Mouse (Mus musculus) cerebellum, postnatal 4 days (tissue): Measurements from ENCODE around the gene Lgals7.

Experiments
- DNase-seq, 2 experiments: peaks; one replicate each; pipeline ENCODE4 v3.0.0; 2022; ENCODE audit warnings: low spot score in 2 of 2, mixed read lengths in 1 of 2

The Lgals7 gene

GRCm38 (mm10) chr7:28863540-28863939, at the start of gene Lgals7:
Gene Lgals7, plus strand, starts transcription at chr7:28863853.
- no peak for DNase-seq

GRCm38 (mm10) chr7:28814306-28815034, 49.2 kb upstream of the Lgals7 start:
- DNase-seq = no peak

GRCm38 (mm10) chr7:28815230-28815629, 48.4 kb upstream of the Lgals7 start:
- DNase-seq = no peak

GRCm38 (mm10) chr7:28816201-28816600, 47.5 kb upstream of the Lgals7 start:
- DNase-seq = no peak

GRCm38 (mm10) chr7:28816920-28817319, 46.7 kb upstream of the Lgals7 start:
- no peak for DNase-seq

GRCm38 (mm10) chr7:28817524-28817923, 46.1 kb upstream of the Lgals7 start:
- no peak for DNase-seq

GRCm38 (mm10) chr7:28817957-28818356, 45.7 kb upstream of the Lgals7 start:
- no peak for DNase-seq

GRCm38 (mm10) chr7:28818436-28818835, 45.2 kb upstream of the Lgals7 start:
- DNase-seq = no peak

- DNase-seq = no peak
These were observed 44.7 kb upstream of the Lgals7 start for GRCm38 (mm10) chr7:28818861-28819452.

GRCm38 (mm10) chr7:28819571-28819970, 44.1 kb upstream of the Lgals7 start:
- no peak for DNase-seq

GRCm38 (mm10) chr7:28820358-28821260, 43.0 kb upstream of the Lgals7 start:
- DNase-seq = no peak

GRCm38 (mm10) chr7:28821261-28821831, 42.3 kb upstream of the Lgals7 start:
- DNase-seq = no peak

GRCm38 (mm10) chr7:28822556-28822955, 41.1 kb upstream of the Lgals7 start:
- no peak for DNase-seq

GRCm38 (mm10) chr7:28822993-28823903, 40.4 kb upstream of the Lgals7 start:
- DNase-seq = no peak

GRCm38 (mm10) chr7:28823932-28824331, 39.7 kb upstream of the Lgals7 start:
- DNase-seq = no peak

- DNase-seq = peak; percentile 83 to 88
These were observed 38.5 kb upstream of the Lgals7 start, which contains the start of gene Ech1 for GRCm38 (mm10) chr7:28824941-28825685. Gene Ech1, plus strand, starts transcription at chr7:28825217.

GRCm38 (mm10) chr7:28825686-28826401, 37.8 kb upstream of the Lgals7 start:
- DNase-seq = no peak

GRCm38 (mm10) chr7:28826402-28826772, 37.3 kb upstream of the Lgals7 start:
- DNase-seq = no peak

- no peak for DNase-seq
These were observed 36.3 kb upstream of the Lgals7 start for GRCm38 (mm10) chr7:28827338-28827737.

- no peak for DNase-seq
These were observed 33.8 kb upstream of the Lgals7 start for GRCm38 (mm10) chr7:28829821-28830220.
